Mouse (Mus musculus): ENCODE data around the gene Slc25a30. TPM values are rescaled to one million over a fixed set of nuclear protein-coding genes. Genes with fewer than 3 reads are reported as not detected.

Gene Slc25a30
- total RNA-seq (2023) = 10 to 100 TPM; 16.6 to 19.1 TPM

GRCm38 (mm10) chr14:75786868-75787793 is at the start of gene Slc25a30:
Gene Slc25a30 (minus strand): TSS chr14:75787037.

GRCm38 (mm10) chr14:75753991-75754817 is 32.6 kb downstream of the Slc25a30 start, which contains the start of gene Cog3:
Gene Cog3 (minus strand): TSS chr14:75754517.

Other genes with a start within 250 kb of the Slc25a30 start
- not detected for gene Spert, start 193.9 kb downstream of the Slc25a30 start, total RNA-seq (2023)
- not detected for gene Erich6b, start 144.8 kb downstream of the Slc25a30 start, total RNA-seq (2023)
- 10 to 100 TPM; 17.2 to 20.7 TPM for gene Cog3, start 32.5 kb downstream of the Slc25a30 start, total RNA-seq (2023)
- gene Tpt1, start 58.1 kb upstream of the Slc25a30 start, total RNA-seq (2023) = 1,000 to 10,000 TPM; 2,215 to 2,340 TPM
- gene Kctd4, start 168.0 kb upstream of the Slc25a30 start, total RNA-seq (2023) = not detected
- gene Gtf2f2, start 223.8 kb upstream of the Slc25a30 start, total RNA-seq (2023) = 10 to 100 TPM; 17.1 to 17.4 TPM

All from neutrophil, adult 59 days (primary cell).